Mouse (Mus musculus) heart, adult 10 weeks (tissue): Measurements from ENCODE around the gene Tmem125. TPM values are rescaled to one million over a fixed set of nuclear protein-coding genes. Genes with fewer than 3 reads are reported as not detected.

Experiments used
- polyA plus RNA-seq: library from polyadenylated mRNA; stranded (reverse); fragments of 350-450 nt; fragmentation: Illumina TruSeq; extraction: RNeasy Lipid Tissue Mini Kit (QIAGEN cat#74804); gene quantifications from one replicate; pipeline ENCODE4 v1.2.3, GENCODE M21; 2014; ENCODE audit warnings: low read depth, low replicate concordance

The Tmem125 gene
- polyA plus RNA-seq, result not detected

DNA sequence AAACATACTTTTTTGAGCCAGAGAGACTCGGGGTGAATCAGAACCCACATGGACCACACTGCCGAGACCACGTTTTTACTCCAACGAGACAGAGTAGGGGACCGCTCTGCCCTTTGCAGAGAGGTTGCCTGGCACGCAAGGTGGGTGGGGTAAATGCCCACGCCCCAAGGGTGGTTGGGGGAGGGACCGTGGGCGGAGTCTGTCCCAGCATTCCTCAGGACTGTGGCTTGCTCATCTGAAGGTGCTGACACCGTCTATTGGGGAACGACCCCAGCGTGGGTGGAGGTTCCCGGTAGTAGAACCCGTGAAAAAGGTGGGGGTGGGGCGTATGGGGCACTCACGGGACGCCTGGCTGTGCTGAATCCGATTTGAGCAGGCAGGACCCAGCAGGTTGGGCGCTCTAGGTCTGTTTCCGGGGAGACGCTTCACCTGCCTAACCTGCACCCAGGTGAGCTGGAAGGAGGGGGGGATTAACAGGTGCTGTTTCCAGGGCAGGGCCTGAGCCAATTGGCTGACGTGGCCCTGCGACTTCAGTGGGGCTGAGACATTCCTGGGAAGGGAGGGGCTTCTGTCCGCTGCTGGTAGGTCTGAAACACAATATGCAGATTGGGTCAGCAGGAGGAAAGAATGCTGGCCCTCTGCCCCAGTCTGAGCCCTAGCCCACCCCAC, at the start of gene Tmem125:
TSS of gene Tmem125 (minus strand) at position 453 of the 669 bp plus-strand sequence.

DNA sequence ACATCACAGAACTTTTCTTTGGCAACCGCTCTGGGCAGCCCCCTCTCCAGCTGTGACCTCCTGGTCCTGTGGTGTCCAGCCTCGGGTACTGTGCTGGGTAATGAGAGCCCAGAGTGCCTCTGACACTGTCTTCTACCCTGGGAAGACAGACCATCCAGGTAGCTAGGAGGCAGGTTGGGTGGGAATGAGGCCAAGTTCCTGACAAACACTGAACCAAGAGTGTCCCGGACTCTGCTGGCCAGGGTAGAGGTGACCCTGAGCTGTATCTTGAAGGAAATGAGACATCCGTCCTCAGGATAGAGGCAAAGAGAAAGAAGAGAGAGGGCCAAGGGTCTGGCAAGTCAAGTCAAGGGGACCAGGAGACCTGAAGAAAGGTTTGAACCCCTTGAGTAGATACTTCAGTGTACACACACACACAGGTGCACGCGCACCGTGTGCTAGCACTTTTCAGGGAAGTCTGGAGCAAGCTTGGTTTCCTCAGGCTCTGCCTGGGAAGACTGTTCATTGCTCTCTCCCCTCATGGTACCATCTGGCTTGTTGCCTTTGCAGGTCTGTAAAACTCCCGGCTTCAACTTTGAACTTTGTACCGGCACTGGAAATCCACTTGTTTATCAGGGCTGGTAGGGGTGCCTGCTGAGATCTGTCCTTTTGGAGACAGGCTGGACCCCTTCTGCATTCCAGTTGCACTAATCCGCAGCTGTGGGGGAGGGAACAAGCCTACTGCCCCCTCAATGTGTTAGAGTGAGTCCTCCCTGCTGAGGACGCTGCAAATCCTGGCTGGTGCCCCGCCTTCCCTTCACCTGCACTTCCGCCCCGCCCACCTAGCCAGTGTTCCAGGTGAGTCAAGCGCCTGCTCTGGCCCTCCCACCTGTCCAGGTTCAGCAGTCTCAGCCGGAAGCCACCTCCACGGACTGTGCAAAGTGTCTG, 17.2 kb downstream of the Tmem125 start, which contains the start of gene 2610528J11Rik:
TSS of gene 2610528J11Rik (plus strand) at position 592 of the 927 bp plus-strand sequence.

Other genes starting within 250 kb of the Tmem125 start
- 16.0 TPM for gene Szt2, start 134.8 kb downstream of the Tmem125 start, polyA plus RNA-seq
- 35.6 TPM for gene Med8, start 134.7 kb downstream of the Tmem125 start, polyA plus RNA-seq
- 28.4 TPM for gene Elovl1, start 116.0 kb downstream of the Tmem125 start, polyA plus RNA-seq
- gene Cdc20, start 106.7 kb downstream of the Tmem125 start, polyA plus RNA-seq, result 0.84 TPM
- not detected for gene Mpl, start 86.5 kb downstream of the Tmem125 start, polyA plus RNA-seq
- 53.1 TPM for gene Tie1, start 54.0 kb downstream of the Tmem125 start, polyA plus RNA-seq
- gene 2610528J11Rik, start 17.0 kb downstream of the Tmem125 start, polyA plus RNA-seq, result not detected
- gene Cfap57, start 76.7 kb upstream of the Tmem125 start, polyA plus RNA-seq, result not detected
- 39.4 TPM for gene Ebna1bp2, start 76.8 kb upstream of the Tmem125 start, polyA plus RNA-seq
- gene Olfr62, start 114.9 kb upstream of the Tmem125 start, polyA plus RNA-seq, result not detected
- not detected for gene Olfr1342, start 148.7 kb upstream of the Tmem125 start, polyA plus RNA-seq
- gene Olfr1341, start 159.5 kb upstream of the Tmem125 start, polyA plus RNA-seq, result not detected
- gene Olfr1340, start 176.1 kb upstream of the Tmem125 start, polyA plus RNA-seq, result not detected
- not detected for gene Olfr1339, start 188.1 kb upstream of the Tmem125 start, polyA plus RNA-seq
- not detected for gene Olfr1338, start 214.7 kb upstream of the Tmem125 start, polyA plus RNA-seq
- gene Olfr1337, start 238.5 kb upstream of the Tmem125 start, polyA plus RNA-seq, result not detected